Mouse (Mus musculus): ENCODE measurements around the gene Sv2a.

DNA sequence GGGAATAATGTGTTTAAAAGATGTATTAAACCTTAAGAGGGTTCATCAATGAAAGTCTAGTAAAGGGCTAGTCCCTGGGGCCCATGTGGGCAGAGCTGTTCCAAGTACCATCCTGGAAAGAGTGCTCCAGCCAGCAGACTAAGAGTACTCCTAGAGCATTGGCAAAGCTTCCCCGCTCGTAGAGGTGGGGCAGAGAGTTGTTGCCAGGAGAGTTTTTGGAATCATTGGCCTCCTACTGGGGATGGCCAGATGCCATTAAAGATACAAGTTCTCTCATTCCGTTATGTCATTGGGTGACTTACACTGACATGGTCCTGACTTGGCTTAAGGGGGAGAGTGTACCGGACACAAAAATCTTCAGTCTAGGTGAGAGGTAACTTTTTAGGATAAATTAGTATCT is 1.4 kb upstream of the Sv2a start:
- TF ChIP-seq POLR2A (IDR thresholded peaks at IDR 0.05; ENCODE audit: control insufficient read depth, low read depth, low read length) (no peak), CTCF (IDR thresholded peaks at IDR 0.05; ENCODE audit: control insufficient read depth, insufficient read depth, insufficient replicate concordance, low read depth, low read length) (no peak)

All from testis, adult 2 months (tissue).